Mouse (Mus musculus): ENCODE measurements around the gene Polr1e. TPM values are rescaled to one million over a fixed set of nuclear protein-coding genes. Genes with fewer than 3 reads are reported as not detected.
"Not testable (repeated sequence)": the region's sequence is repeated elsewhere in the genome, so short reads cannot be mapped to it uniquely, and the experiment has no call there.

The Polr1e gene
- 10 to 100 TPM; 16.1 to 17.5 TPM for total RNA-seq (2021)
- long read RNA-seq, experiment 1, transcript Polr1e-204 (12 exons, 2,986 nt) = major isoform, 13 of 18 reads
- long read RNA-seq, experiment 1, partial matches to known transcripts = 2 of 18 reads
- long read RNA-seq, experiment 1, other reads (novel, unspliced or antisense) = 2 of 18 reads
- long read RNA-seq, experiment 2, transcript Polr1e-204 (12 exons, 2,986 nt) = major isoform, 11 of 13 reads
- long read RNA-seq, experiment 2, partial matches to known transcripts = 1 of 13 reads
- long read RNA-seq, experiment 2, other reads (novel, unspliced or antisense) = 1 of 13 reads

GRCm38 (mm10) chr4:45018452-45018980 lies at the start of gene Polr1e:
Gene Polr1e, plus strand, starts transcription at chr4:45018583.
- intact Hi-C loops (cut with DNase I) = loop anchor here (5.0 kb wide), 3 partner anchors 89 to 389 kb away; partner anchors contain the start of genes Slc25a51 and Tomm5
- DNase-seq (ENCODE audit: low spot score in 2 of 2) = peak; percentile 84 to 88

GRCm38 (mm10) chr4:44970056-44970455 lies 48.3 kb upstream of the Polr1e start:
- no peak for DNase-seq (ENCODE audit: low spot score in 2 of 2)
- intact Hi-C loops (cut with DNase I) = loop anchor here (5.0 kb wide), 1 partner anchor 42 kb away; the partner anchor contains the start of gene Zbtb5

DNA sequence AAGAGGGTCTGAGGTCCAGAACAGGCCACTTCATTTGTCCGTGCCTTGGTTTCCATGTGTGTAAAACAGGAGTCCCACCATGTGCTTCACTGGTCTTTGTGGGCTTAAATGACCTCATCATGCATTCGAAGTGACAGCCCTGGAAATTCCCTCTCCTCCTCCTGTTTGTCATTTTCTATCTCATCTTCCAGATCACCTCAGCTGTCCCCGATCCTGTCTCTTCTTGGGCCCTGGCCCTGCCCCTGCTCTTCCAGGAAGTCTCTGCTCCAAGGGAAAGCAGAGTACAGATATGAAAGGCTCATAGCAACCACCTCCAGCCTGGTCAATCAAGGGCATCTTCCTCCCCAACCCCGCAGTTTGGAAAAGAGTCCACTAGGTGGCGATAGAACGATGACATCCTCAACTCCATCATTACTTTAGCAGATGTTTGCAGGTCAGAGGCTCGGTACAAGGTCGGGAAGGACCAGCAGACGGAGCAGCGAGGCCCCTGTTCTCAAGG lies 47.7 kb upstream of the Polr1e start:
- intact Hi-C loops (cut with DNase I) = loop anchor here (5.0 kb wide), 1 partner anchor 42 kb away; the partner anchor contains the start of gene Zbtb5
- peak in 1 of 2 experiments; percentile 36 for DNase-seq (ENCODE audit: low spot score in 2 of 2)

- intact Hi-C loops (cut with DNase I) = loop anchor here (5.0 kb wide), 1 partner anchor 39 kb away; the partner anchor contains the start of gene Zbtb5
- DNase-seq (ENCODE audit: low spot score in 2 of 2) = peak; percentile 91 to 97
Observed at GRCm38 (mm10) chr4:44973450-44973849, 44.9 kb upstream of the Polr1e start.

DNA sequence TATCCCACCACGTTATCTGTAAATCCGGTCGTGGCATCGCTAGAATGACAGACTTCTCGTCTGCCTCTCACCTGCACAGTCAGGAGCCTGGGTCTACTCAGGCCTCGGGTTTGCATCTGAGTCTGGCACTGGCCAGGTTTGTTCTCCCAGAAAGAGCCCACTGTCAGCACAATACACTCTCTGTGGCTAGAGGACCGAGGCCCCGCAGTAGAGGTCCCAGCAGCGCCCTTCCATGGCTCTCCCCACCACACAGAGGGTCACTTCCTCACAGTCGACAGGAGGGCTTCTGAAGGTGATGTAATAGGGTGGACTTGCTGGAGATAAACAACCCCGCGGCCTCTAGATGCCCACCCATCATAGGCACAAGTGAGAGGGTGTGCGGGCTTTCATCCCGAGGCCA lies 44.5 kb upstream of the Polr1e start:
- DNase-seq (ENCODE audit: low spot score in 2 of 2) = no peak
- intact Hi-C loops (cut with DNase I) = loop anchor here (5.0 kb wide), 1 partner anchor 38 kb away; the partner anchor contains the start of gene Zbtb5

DNA sequence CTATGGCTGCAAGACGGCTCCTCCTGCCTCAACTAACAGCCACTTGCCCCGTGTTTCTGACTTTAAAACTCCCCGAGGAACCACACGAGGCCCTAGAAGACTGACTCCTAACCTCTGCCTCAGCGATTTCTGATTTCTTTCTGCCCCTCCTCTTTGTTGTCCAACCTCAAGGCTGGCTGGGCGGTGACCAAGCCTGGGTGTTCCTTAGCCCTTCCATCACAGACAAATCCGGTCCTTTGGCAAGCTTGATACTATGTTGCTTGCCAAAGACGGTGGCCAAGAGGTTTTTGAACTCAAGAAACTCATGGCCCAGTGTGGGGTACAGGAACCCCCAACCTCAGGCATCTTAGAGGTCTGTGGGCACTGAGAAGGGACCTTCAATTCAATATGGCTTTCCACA lies 44.1 kb upstream of the Polr1e start:
- intact Hi-C loops (cut with DNase I) = loop anchor here (5.0 kb wide), 1 partner anchor 38 kb away; the partner anchor contains the start of gene Zbtb5
- DNase-seq (ENCODE audit: low spot score in 2 of 2) = no peak

DNA sequence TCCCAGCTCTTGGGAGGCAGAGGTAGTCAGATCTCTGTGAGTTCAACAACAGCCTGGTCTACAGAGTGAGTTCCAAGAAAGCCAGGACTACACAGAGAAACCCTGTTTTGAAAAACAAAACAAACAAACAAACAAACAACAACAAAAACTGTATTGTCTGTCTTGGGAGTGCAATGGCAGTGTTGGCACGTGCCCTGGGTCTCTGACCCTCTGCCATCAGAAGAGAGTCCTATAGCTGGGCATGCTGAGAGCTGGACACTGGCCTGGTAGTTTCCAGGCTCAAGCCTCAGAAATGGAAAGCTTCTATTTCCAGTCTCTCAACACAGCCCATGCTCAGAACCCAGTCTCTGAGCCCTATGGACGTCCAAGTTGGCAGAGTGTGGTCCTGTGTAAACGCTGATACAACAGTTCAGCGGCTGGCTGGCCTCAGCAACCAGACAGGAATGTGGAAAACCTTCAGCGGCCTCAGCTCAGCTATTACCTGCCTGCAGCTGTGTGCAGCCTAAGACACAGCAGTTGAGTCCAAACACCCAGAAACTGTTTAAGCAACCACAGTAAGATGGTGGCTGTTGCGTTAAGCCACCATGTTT lies 42.3 kb upstream of the Polr1e start:
- intact Hi-C loops (cut with DNase I) = no loop called here
- no peak for DNase-seq (ENCODE audit: low spot score in 2 of 2)

- no peak for DNase-seq (ENCODE audit: low spot score in 2 of 2)
- intact Hi-C loops (cut with DNase I) = no loop called here
Observed at GRCm38 (mm10) chr4:44976921-44977710, 41.3 kb upstream of the Polr1e start.

DNA sequence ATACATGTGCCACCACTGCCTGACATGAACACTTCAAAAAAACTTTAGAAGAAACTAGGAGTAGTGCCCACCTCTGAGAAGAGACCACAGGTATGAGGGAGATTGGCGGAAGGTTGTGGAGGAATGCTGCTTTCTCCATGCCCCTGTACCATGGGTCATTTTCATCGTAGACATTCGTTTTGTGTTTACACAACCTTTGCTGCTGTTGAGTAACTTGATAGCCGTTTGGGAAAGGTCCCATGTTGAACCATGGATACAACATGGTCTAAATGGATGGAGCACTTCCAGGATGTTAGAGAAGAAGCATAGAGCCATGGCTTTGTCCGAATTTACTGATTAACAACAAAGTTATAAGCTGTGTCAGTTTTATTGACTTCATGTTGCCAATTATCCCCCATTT lies 40.2 kb upstream of the Polr1e start:
- intact Hi-C loops (cut with DNase I) = no loop called here

GRCm38 (mm10) chr4:44979794-44980338 lies 38.5 kb upstream of the Polr1e start:
- DNase-seq (ENCODE audit: low spot score in 2 of 2) = no peak
- intact Hi-C loops (cut with DNase I) = no loop called here

More for the DNA sequence above, 40.2 kb upstream of the Polr1e start:
- no peak for DNase-seq (ENCODE audit: low spot score in 2 of 2)

- intact Hi-C loops (cut with DNase I) = no loop called here
- DNase-seq (ENCODE audit: low spot score in 2 of 2) = peak; percentile 58 to 63
Observed at GRCm38 (mm10) chr4:44981280-44981973, 37.0 kb upstream of the Polr1e start, which contains the start of gene Grhpr. Gene Grhpr, plus strand, starts transcription at chr4:44981395.

DNA sequence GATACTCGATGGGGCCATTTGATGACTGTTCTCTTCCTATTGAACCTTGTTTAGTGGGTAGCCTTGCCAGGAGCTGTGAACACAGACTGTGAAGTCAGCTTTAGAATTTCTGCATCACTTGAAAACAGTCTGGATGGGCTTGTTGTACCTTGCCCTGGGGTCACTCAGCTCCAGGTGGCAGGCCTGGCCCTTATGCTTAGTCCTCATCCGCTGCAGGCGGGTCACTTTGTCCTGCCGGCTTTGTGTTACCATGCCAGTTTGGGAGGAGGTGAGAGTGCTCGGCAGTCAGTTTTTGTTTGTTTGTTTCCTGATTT lies 36.5 kb upstream of the Polr1e start:
- intact Hi-C loops (cut with DNase I) = no loop called here
- no peak for DNase-seq (ENCODE audit: low spot score in 2 of 2)

DNA sequence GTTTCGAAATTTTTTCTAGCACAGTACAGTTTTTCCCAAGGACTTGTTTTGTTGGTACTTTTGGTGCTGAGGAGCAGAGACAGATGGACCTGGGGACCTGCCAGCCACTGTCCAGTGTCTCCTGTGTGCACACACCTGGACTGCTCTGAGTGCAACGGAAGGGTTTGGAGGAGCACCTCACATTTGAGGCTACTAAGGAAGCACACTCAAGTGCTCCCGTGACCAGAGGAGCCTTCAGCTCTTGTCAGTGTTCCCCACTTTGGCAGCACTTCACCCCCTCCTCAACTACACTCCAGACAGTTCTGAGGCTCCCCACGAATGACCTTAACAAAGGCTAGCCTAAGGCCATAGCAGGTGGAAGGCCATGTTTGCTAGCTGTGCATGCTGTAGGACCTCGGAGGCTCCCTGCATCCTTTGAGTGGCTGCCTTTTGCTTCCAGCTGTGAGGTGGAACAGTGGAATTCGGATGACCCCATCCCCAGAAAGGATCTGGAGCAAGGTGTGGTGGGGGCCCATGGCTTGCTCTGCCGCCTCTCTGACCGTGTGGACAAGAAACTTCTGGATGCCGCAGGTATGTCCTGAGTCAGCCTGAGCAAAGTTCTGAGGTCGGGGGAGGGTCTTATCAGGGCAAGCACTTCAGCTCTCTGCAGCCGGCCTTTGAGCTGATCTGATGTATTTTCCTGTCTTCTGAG lies 35.8 kb upstream of the Polr1e start:
- intact Hi-C loops (cut with DNase I) = no loop called here
- no peak for DNase-seq (ENCODE audit: low spot score in 2 of 2)

- intact Hi-C loops (cut with DNase I) = no loop called here
- no peak for DNase-seq (ENCODE audit: low spot score in 2 of 2)
Observed at GRCm38 (mm10) chr4:44983131-44983740, 35.1 kb upstream of the Polr1e start.

DNA sequence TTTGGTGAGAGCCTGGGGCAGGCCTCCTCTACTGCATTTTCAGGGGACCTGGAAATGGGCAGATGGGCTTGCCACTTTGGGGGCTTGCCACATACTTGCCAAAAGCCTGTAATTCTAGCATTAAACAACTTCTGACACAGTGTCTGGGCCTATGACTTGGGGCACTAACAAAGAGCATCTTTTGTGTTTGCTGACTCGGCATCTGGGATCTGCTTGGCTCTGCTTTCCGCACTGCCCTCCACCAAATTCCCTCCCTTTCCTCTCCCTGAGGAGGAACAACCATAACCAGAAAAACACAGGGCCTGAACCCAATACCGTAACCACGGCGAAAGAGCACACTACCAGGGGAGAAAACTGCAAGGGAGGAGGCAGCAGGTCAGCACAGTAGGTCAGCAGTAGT lies 27.8 kb upstream of the Polr1e start:
- DNase-seq (ENCODE audit: low spot score in 2 of 2) = no peak
- intact Hi-C loops (cut with DNase I) = no loop called here

GRCm38 (mm10) chr4:44992330-44992729 lies 26.1 kb upstream of the Polr1e start:
- intact Hi-C loops (cut with DNase I); DNase-seq (ENCODE audit: low spot score in 2 of 2): not testable (repeated sequence)

- not testable (repeated sequence) for DNase-seq (ENCODE audit: low spot score in 2 of 2)
Observed at GRCm38 (mm10) chr4:44993179-44993578, 25.2 kb upstream of the Polr1e start.

DNA sequence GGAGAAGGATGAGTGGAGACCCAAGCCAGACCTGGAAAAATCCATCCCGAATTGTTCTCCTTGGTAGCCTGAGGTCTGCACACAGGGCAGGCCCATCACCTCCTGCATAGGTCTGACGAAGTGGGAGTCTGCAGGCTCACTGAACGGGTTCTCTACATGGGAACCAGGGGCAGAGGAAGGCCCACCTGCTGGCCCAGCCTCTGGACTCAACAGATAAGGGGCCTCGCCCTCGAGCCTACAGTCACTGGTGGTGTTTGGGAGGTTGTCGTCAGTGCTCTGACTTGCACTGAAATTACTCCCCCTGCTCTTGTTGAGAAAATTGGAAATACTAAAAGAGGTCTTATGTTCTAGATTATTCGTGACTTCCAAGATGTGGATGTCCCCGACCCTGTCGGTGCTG lies 24.5 kb upstream of the Polr1e start:
- no peak for DNase-seq (ENCODE audit: low spot score in 2 of 2)
- intact Hi-C loops (cut with DNase I) = no loop called here

More at GRCm38 (mm10) chr4:44993179-44993578, 25.2 kb upstream of the Polr1e start:
- intact Hi-C loops (cut with DNase I) = not testable (repeated sequence)

All from left cerebral cortex, postnatal 14 days (tissue).